Mouse (Mus musculus): ENCODE results near the gene Cd70.

Cd70 gene

DNA sequence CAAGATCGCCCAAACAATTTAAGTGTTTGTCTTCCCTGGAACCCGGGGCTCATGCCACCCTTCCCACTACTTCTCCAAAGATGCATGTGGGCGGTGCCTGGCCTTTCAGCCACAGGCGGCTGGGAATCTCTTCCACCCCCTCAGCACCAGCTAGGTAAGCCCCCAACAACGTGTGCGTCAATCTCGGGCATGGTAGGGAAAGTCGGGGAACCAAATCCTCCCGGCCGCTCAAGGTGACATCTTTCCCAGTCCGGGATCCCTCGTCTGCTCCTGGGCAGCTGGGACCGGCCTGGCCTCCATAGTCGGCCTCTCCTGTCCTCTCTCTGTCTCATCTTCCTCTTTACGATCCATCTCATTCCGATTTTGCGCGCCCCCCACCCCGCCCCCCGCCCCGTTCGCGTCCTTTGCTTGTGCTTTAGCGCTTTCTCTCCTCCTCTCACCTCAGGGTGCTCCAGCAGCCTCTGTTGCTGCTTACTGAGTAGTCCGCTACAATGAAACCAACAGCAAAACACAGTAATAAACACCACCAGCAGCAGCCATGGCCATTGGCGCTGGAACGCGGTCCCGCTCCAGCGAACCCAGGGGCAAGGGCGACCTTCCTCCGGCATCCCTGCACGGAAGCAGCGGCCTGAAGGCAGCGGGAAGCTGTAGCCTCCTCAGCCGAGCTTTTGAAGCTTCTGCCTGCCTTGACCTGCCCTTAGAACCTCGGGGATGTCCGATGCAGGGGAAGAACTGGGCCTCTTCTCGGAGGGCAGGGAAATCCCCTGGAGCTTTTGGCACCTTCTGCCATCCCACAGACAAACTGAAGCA, at the start of gene Cd70:
Cd70 (minus strand) TSS at position 784 of the 810 bp plus-strand sequence.
- DNase-seq, result no peak

GRCm38 (mm10) chr17:57198252-57198651, 48.7 kb upstream of the Cd70 start:
- no peak for DNase-seq

DNA sequence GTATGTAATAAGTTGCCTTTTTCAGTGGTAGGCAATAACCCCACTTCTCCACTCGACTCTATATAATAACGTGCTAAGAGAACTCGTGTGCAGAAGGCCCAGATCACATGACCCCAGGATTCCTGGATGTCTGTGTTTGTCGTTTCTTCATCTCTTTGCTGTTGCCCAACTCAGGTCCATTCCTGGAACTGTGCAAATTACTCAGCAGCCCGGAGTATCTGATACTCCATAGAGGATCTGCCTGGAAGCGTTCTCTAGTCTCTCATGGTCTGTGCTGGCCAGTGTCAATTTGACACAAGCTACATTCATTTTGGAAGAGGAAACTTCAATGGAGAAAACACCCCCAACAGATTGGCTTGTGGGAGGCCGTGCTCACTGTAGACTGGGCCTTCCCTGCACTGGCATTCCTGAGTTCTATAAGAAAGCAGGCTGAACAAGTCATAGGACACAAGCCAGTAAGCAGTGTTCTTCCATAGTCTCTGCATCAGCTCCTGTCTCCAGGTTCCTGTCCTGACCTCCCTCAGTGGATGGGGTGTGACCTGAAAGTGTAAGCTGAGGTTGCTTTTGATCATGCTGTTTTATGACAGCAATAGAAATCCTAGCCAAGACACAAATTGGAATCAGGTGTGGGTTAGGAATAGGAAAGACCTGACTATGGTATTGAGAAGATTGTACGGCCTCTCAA, 45.9 kb upstream of the Cd70 start:
- no peak for DNase-seq

DNA sequence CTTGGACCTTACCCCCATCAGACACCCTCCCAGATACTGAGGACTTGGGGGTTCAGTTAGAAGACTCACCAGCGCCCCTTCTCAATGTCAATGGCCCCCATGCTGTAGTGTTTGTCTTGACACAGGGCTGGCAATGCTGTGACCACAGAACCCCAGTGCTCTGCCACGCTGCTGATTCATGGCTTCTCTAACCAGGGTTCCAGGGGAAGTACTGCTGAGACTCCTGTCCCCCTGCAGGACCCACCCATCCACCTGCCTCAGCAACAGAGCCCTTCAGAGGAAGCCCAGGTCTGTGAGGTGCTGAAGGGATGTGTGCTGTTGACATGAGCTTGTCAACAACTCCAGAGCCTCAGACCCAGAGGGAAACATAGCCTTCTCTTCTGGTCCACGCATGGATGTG, 45.2 kb upstream of the Cd70 start:
- DNase-seq, result peak; percentile 29 to 54

DNA sequence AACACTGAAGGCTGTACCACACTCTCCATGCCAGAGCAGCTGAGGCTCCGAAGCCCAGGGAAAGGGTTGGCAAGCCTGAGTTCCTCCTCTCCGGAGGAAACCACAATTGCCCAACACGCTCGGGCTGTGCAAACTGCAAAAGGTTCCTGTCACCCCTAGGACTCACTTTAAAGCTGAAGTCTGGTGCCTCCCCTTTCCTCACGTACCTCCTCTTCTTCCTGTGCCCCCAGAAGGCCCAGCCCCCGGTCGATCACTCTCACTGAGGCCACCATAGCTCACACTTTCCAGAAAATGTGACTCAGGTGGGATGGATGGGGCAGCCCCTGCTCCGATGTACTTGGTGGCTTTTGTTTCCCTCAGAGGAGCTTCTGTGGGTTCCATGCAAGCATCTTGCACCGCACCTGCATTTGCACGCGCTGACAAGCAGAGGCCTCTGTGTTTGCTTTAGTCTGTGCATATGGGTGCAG, 44.5 kb upstream of the Cd70 start, which contains the start of gene Tnfsf14:
Tnfsf14 (minus strand) TSS at position 137 of the 467 bp plus-strand sequence.
- peak; percentile 74 to 84 for DNase-seq

GRCm38 (mm10) chr17:57188510-57189192, 39.1 kb upstream of the Cd70 start:
- no peak for DNase-seq

DNA sequence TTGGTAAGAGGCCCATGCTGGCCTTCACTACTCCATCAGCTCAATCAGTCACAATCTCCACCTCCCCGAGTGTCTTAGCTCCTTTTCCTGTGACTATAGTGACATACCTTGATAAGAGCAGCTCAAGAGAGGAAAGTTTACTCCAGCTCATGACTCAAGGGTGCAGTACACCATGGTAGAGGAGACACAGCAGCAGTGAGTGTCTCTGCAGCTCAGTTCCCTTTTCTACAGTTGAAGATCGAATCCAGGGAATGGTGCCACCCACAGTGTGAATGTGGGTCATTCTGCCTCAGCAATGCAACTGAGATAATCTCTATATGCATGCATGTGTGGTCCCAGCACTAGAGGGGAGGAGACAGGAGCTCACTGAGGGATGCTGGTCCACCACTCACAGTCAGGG, 36.1 kb upstream of the Cd70 start:
- no peak for DNase-seq

- no peak for DNase-seq
Measured at GRCm38 (mm10) chr17:57182871-57183270, 33.3 kb upstream of the Cd70 start.

DNA sequence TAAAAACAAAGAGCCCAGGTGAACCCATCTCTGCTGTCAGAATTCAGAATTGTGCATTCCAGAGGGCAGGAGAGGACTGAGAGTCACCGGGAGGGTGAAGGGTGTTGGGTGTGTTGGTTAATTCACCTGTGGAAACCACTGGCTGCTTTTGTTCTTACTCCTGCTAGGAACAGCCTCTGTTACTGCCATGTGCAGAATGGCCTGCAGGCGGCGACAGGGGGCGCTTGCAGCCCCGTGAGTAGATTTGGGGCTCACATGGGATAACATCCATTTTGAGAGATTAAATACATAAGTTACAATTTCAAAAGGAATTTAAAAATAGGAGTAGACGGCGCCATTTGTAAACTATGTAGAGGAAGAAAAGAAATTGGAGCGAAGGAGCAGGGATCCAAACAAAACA, 30.8 kb upstream of the Cd70 start:
- DNase-seq, result peak; percentile 72

GRCm38 (mm10) chr17:57173351-57173750, 23.8 kb upstream of the Cd70 start:
- no peak for DNase-seq

DNA sequence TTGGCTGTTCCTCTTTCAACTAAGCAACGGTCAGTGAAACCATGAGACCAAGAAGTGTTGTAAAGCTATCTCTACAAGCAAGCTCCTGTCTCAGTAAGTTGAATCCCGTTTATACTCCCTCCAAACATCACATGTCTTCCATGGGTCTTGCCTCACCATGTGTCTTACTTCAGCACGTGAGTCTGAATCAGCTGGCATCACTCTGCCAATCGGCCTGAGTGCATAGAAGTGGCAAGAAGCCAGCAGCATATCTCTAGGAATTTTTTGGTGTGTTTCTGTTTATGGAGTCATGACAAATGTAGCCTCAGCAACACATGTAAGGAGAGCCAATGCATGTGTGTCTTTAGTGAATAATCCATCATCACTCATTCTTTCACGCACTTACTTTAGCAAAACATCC, 22.8 kb upstream of the Cd70 start:
- DNase-seq, result no peak

DNA sequence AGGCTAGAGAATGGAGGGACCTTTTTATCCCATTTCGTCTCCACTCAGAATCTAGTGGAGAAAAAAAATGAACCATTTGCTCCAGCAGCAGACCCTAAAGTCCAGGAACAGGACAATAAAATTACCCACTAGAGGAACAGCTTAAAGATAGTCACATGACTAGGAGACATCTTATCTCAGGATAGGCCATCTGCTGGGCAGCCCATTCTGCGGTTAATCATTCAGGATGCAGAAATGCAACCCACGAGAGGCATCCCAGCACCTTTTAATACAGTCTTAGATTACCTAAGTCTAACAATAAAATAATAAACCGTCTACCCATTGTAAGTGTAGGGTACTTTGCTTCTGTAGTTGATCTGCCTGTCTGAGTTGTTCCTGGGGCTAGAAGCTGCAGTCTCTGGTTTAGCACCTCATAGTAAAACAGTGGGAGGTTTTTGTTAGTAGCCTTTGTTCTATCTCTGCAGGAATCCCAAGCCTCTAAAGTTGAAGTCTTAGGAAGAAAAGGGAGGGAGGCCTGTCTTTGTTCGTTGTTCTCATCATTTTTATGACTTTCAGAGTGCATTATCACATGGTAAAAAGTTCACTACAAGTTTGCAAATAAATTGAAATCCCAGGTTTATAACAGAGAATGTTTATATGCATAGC, 21.2 kb upstream of the Cd70 start:
- no peak for DNase-seq

GRCm38 (mm10) chr17:57166800-57167791, 17.5 kb upstream of the Cd70 start:
- DNase-seq, result peak; percentile 77 to 87

- DNase-seq, result no peak
Measured at GRCm38 (mm10) chr17:57153787-57154186, 4.2 kb upstream of the Cd70 start.

- no peak for DNase-seq
Measured at GRCm38 (mm10) chr17:57153006-57153405, 3.4 kb upstream of the Cd70 start.

DNA sequence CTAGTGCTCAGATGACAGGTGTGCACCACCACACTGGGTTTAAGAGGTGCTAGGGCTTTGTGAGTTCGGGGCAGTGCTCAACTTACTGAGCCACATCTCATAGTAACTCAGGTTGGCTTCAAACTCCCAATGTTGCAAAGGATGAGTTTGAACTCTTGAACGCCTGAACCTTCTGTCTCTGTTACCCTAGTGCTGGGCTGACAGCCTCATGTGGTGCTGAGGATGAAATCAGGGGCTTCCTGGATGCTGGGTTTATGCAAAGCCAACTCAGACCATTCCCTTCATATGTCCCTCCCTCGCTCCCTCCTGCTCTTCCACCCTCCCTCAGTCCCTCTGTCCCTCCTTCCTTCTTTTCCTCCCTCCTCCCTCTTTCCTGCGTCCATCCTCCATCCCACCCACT, 1.2 kb downstream of the Cd70 start:
- no peak for DNase-seq

- no peak for DNase-seq
Measured at GRCm38 (mm10) chr17:57145115-57145514, 4.5 kb downstream of the Cd70 start.

- no peak for DNase-seq
Measured at GRCm38 (mm10) chr17:57143704-57144103, 5.9 kb downstream of the Cd70 start.

- no peak for DNase-seq
Measured at GRCm38 (mm10) chr17:57139708-57140107, 9.9 kb downstream of the Cd70 start.

DNA sequence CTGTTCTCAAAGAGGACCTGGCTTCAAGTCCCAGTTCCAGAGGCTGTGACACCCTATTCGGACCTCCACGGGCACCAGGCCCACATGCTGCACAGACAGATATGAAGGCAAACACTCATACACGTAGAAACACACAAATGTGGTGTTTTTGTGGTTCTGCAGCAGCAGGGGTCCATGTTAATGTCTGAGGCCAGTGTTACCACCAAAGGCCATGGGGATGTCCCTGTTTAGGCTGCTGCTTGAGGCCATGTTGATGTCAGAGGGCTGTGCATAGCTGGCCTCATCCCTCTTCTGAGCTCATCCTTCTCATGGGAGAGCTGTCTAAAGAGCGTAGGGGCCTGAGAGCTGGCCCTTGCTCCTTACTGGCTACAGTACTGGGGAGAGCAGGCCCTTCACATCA, 10.9 kb downstream of the Cd70 start:
- no peak for DNase-seq

- DNase-seq, result no peak
Measured at GRCm38 (mm10) chr17:57135635-57136034, 13.9 kb downstream of the Cd70 start.

DNA sequence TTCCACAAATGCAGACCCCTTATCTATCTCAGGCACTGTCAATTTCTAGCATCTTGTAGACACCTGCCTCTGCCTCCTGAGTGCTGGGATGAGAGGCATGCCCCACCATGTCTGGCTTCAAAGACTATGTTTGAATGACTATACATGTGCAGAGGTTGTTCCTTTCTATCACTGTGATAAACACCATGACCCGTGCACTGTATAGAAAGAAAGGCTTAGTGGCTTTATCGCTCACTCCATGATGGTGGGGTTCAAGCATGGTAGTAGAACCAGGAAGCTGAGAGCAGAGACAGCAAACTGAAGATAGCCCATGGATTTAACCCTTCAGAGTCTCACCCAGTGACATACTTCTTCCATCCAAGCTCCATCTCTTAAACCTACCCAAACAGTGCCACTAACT, 14.9 kb downstream of the Cd70 start:
- no peak for DNase-seq
